Mouse (Mus musculus): ENCODE measurements around the gene Nqo1.

GRCm38 (mm10) chr8:107413881-107414280 is 10.9 kb upstream of the Nqo1 start:
- no peak for TF ChIP-seq EP300 (IDR thresholded peaks at IDR 0.05; ENCODE audit: low read depth)
- no peak for TF ChIP-seq CTCF (IDR thresholded peaks at IDR 0.05; ENCODE audit: low read depth)

Measured in liver, postnatal 0 days (tissue).